24 mouse cellular contexts compared by ENCODE assay signal in the genomic region with DNA sequence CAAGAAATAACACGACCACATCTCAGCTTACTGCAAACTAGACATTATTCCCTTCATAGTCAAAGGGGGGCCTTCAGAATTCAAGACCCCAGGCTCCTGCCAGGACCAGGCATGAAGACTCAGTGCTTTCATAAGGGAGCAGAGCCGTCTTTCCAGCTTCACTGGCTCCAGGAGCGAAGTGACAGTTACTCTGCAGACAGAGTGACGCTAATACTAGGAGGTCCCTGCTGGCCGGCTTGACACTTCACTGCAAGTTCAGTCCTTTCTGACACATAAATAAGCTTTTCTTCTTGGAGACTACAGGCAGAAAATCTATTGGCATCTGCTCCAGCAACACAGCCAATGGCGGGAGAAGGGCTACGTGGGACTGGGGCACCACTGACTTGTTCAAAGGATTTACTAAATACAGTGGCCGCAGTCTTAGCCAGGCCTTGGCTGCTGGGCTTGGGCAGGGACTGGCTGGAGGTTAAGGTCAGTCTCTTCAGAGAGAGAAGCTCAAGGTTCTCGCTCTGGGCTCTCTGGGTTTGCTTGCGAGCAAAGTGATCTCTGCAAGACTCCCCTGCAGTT.
DNase-seq lines count a peak whose midpoint lies in the region; ATAC-seq and TF ChIP-seq lines count a peak whose summit lies in the region.
"Had no signal": no experiment of that assay in that cellular context is flagged by ENCODE, and none has a peak within 500 bp of the region (broad histone marks: within the 10 kb centered on the region; RNA-seq: fewer than 3 reads in every experiment).

No protein-coding gene starts in this region.

- intact Hi-C loops in heart, adult 2 months (cut with DNase I): no loop called here

- 79% methylated on average over 10 of the region's 10 CpGs for WGBS in heart, adult 2 months
- WGBS in heart, embryonic 11.5 days (ENCODE audit: insufficient replicate concordance): 83% methylated on average over 10 of the region's 10 CpGs
- WGBS in midbrain, embryonic 14.5 days: 77% methylated on average over 10 of the region's 10 CpGs
- 83% methylated on average over 10 of the region's 10 CpGs for WGBS in midbrain, embryonic 11.5 days

- no peak for TF ChIP-seq POLR2A in heart, adult 2 months (IDR thresholded peaks at IDR 0.05; ENCODE audit: insufficient read depth, low read depth, low read length)

- no peaks in the 10 kb centered on the region for H3K9me3 ChIP-seq in heart, embryonic 11.5 days (replicated peaks; ENCODE audit: control insufficient read depth, low read length)
- no peaks in the 10 kb centered on the region for H3K9me3 ChIP-seq in midbrain, embryonic 14.5 days (ENCODE audit: control insufficient read depth, low read length)
- no peaks in the 10 kb centered on the region for H3K9me3 ChIP-seq in midbrain, embryonic 11.5 days (ENCODE audit: control insufficient read depth, low read length)
- H3K9me3 ChIP-seq: embryonic facial prominence, embryonic 13.5 days; forebrain, embryonic 13.5 days; heart, embryonic 10.5 days; limb, embryonic 12.5 days; liver, embryonic 12.5 days; midbrain, embryonic 12.5 days; neural tube, embryonic 12.5 days had no signal

- no peaks in the 10 kb centered on the region for H3K27me3 ChIP-seq in heart, adult 2 months (ENCODE audit: control insufficient read depth, insufficient read depth, low read length)
- H3K27me3 ChIP-seq in heart, embryonic 11.5 days (ENCODE audit: control insufficient read depth, insufficient read depth, low read length): no peaks in the 10 kb centered on the region
- H3K27me3 ChIP-seq in midbrain, embryonic 14.5 days (ENCODE audit: control insufficient read depth, insufficient read depth, low read length): no peaks in the 10 kb centered on the region
- H3K27me3 ChIP-seq in midbrain, embryonic 11.5 days (ENCODE audit: control insufficient read depth, insufficient read depth, low read length): no peaks in the 10 kb centered on the region
- H3K27me3 ChIP-seq: embryonic facial prominence, embryonic 13.5 days; forebrain, embryonic 13.5 days; limb, embryonic 12.5 days; liver, embryonic 12.5 days; midbrain, embryonic 12.5 days; neural tube, embryonic 12.5 days; Patski had no signal

- TF ChIP-seq EP300 in heart, adult 2 months (IDR thresholded peaks at IDR 0.05; ENCODE audit: insufficient read depth, low read depth, low read length): no peak

- no peak overlapping the region for H3K9ac ChIP-seq in heart, adult 2 months (ENCODE audit: low read depth, low read length)
- no peak overlapping the region for H3K9ac ChIP-seq in heart, embryonic 11.5 days (ENCODE audit: low read depth, low read length)
- no peak overlapping the region for H3K9ac ChIP-seq in midbrain, embryonic 14.5 days (replicated peaks; ENCODE audit: low read length)
- H3K9ac ChIP-seq in midbrain, embryonic 11.5 days (ENCODE audit: low read length): no peak overlapping the region
- H3K9ac ChIP-seq: embryonic facial prominence, embryonic 13.5 days; forebrain, embryonic 13.5 days; limb, embryonic 12.5 days; liver, embryonic 12.5 days; midbrain, embryonic 12.5 days; neural tube, embryonic 12.5 days had no signal

- no peaks in the 10 kb centered on the region for H3K79me2 ChIP-seq in heart, adult 2 months (replicated peaks; ENCODE audit: control insufficient read depth, insufficient read depth, low read length)

- peaks cover 1% of the 10 kb centered on the region; the same call in 1 of the 2 replicates for H3K4me1 ChIP-seq in heart, adult 2 months (ENCODE audit: control insufficient read depth, insufficient read depth, low read length)
- peaks cover 5% of the 10 kb centered on the region for H3K4me1 ChIP-seq in heart, embryonic 11.5 days (ENCODE audit: control insufficient read depth, insufficient read depth, low read length)
- H3K4me1 ChIP-seq in midbrain, embryonic 14.5 days (ENCODE audit: control insufficient read depth, insufficient read depth, low read length): no peaks in the 10 kb centered on the region
- H3K4me1 ChIP-seq in midbrain, embryonic 11.5 days (ENCODE audit: control insufficient read depth, insufficient read depth, low read length): no peaks in the 10 kb centered on the region
- H3K4me1 ChIP-seq: liver, embryonic 12.5 days; neural tube, embryonic 12.5 days had no signal

- no peak for DNase-seq in heart, adult 2 months
- peak; percentile 4 for DNase-seq in midbrain, embryonic 14.5 days
- DNase-seq in midbrain, embryonic 11.5 days (ENCODE audit: low spot score, missing footprints): no peak
- DNase-seq in adrenal gland, adult 2 months: peak; percentile 78
- peak; percentile 43 for DNase-seq in adrenal gland, postnatal 25 days
- no peak for DNase-seq in yolk sac, embryonic 10.5 days (ENCODE audit: low spot score)
- DNase-seq: cerebellum, adult 11 months; cerebellum, adult 9-11 months; gastrocnemius, adult 2 months; kidney, adult 8-10 months; kidney, postnatal 14 days; lung, adult 2 months; lung, postnatal 14 days had no signal

- H3K4me3 ChIP-seq in heart, adult 2 months: no peak overlapping the region
- no peak overlapping the region for H3K4me3 ChIP-seq in heart, embryonic 11.5 days (ENCODE audit: low read depth, low read length)
- H3K4me3 ChIP-seq in midbrain, embryonic 14.5 days (replicated peaks; ENCODE audit: low read depth, low read length): no peak overlapping the region
- no peak overlapping the region for H3K4me3 ChIP-seq in midbrain, embryonic 11.5 days (ENCODE audit: low read depth, low read length)
- H3K4me3 ChIP-seq: embryonic facial prominence, embryonic 13.5 days; erythroblast, embryonic 14.5 days; forebrain, embryonic 13.5 days; gastrocnemius, adult 2 months; heart, embryonic 10.5 days; limb, embryonic 12.5 days; liver, embryonic 12.5 days; midbrain, embryonic 12.5 days; neural tube, embryonic 12.5 days had no signal

- H3K27ac ChIP-seq in heart, adult 2 months: peak overlapping the region; percentile 21; the same call in 1 of the 2 replicates
- H3K27ac ChIP-seq in heart, embryonic 11.5 days (ENCODE audit: low read depth, low read length): no peak overlapping the region
- no peak overlapping the region for H3K27ac ChIP-seq in midbrain, embryonic 14.5 days (replicated peaks; ENCODE audit: low read depth, low read length)
- no peak overlapping the region for H3K27ac ChIP-seq in midbrain, embryonic 11.5 days (ENCODE audit: low read depth, low read length)
- H3K27ac ChIP-seq: embryonic facial prominence, embryonic 13.5 days; forebrain, embryonic 13.5 days; gastrocnemius, adult 2 months; heart, embryonic 10.5 days; limb, embryonic 12.5 days; liver, embryonic 12.5 days; midbrain, embryonic 12.5 days; neural tube, embryonic 12.5 days had no signal

- no peaks in the 10 kb centered on the region for H3K36me3 ChIP-seq in heart, adult 2 months (ENCODE audit: control insufficient read depth, insufficient read depth, low read length)
- 0 out of 2 replicates have a peak, but pooled peaks cover 3% of the 10 kb centered on the region for H3K36me3 ChIP-seq in heart, embryonic 11.5 days (ENCODE audit: control insufficient read depth, insufficient read depth, low read length)
- H3K36me3 ChIP-seq in midbrain, embryonic 14.5 days (ENCODE audit: control insufficient read depth, insufficient read depth, low read length): peaks cover 4% of the 10 kb centered on the region
- H3K36me3 ChIP-seq in midbrain, embryonic 11.5 days (ENCODE audit: control insufficient read depth, insufficient read depth, low read length): no peaks in the 10 kb centered on the region

- ATAC-seq in heart, embryonic 11.5 days (replicated peaks; ENCODE audit: insufficient number of reproducible peaks, low FRiP score, low TSS enrichment): no peak
- no peak for ATAC-seq in midbrain, embryonic 14.5 days (ENCODE audit: low FRiP score, low TSS enrichment)
- ATAC-seq in midbrain, embryonic 11.5 days (ENCODE audit: low FRiP score): no peak
- ATAC-seq: forebrain, embryonic 13.5 days; inflammation-experienced regulatory T-cells, adult 6 months; liver, embryonic 12.5 days; Patski had no signal

- H3K4me2 ChIP-seq in heart, embryonic 11.5 days: no peak overlapping the region
- H3K4me2 ChIP-seq in midbrain, embryonic 14.5 days (ENCODE audit: low read length): no peak overlapping the region
- no peak overlapping the region for H3K4me2 ChIP-seq in midbrain, embryonic 11.5 days
- H3K4me2 ChIP-seq: embryonic facial prominence, embryonic 13.5 days; forebrain, embryonic 13.5 days; limb, embryonic 12.5 days; liver, embryonic 12.5 days; midbrain, embryonic 12.5 days; neural tube, embryonic 12.5 days had no signal

- TF ChIP-seq CTCF in heart, adult 2 months (IDR thresholded peaks at IDR 0.05): no peak

Comparison
In these comparisons a context has a peak if more than half of its experiments do, and no peak if none do; other contexts are left out.
1. DNase-seq: peak in midbrain, embryonic 14.5 days (single experiment), adrenal gland, adult 2 months (single experiment) and adrenal gland, postnatal 25 days (single experiment); none in heart, adult 2 months (0 of 2), midbrain, embryonic 11.5 days (single experiment) and yolk sac, embryonic 10.5 days (single experiment).